Mouse (Mus musculus) kidney, adult 2 months (tissue): ENCODE data around the gene Sv2a. TPM values are rescaled to one million over a fixed set of nuclear protein-coding genes. Genes with fewer than 3 reads are reported as not detected.

ENCODE experiments used
- DNase-seq: peaks from one replicate; pipeline ENCODE4 v3.0.0; 2021
- H3K27ac ChIP-seq: fragments of 200-500 bp; 2 replicates; pipeline ENCODE4 v1.5.1; 2012; ENCODE audit warnings: low read depth, low read length, control low read depth, inconsistent platforms; ENCODE audit not compliant: insufficient read depth
- H3K27me3 ChIP-seq: fragments of 200-500 bp; replicated peaks from 2 replicates; pipeline ENCODE4 v1.6.1; 2012; ENCODE audit warnings: mild to moderate bottlenecking, moderate library complexity, low read length, inconsistent platforms; ENCODE audit not compliant: control insufficient read depth, insufficient read depth
- H3K36me3 ChIP-seq: fragments of 200-500 bp; 2 replicates; pipeline ENCODE4 v1.6.1; 2012; ENCODE audit warnings: mild to moderate bottlenecking, moderate library complexity, low read length, inconsistent platforms; ENCODE audit not compliant: control insufficient read depth, insufficient read depth
- H3K4me1 ChIP-seq: fragments of 200-500 bp; 2 replicates; pipeline ENCODE4 v1.6.1; 2011; ENCODE audit warnings: low read length; ENCODE audit not compliant: control insufficient read depth, insufficient read depth
- H3K4me3 ChIP-seq: fragments of 200-500 bp; 2 replicates; pipeline ENCODE4 v1.5.1; 2011; ENCODE audit warnings: mild to moderate bottlenecking, low read depth, low read length, control low read depth; ENCODE audit not compliant: insufficient read depth
- CTCF ChIP-seq: fragments of 200-500 bp; conservative IDR thresholded peaks from 2 replicates; pipeline ENCODE4 v1.5.1; 2011; ENCODE audit warnings: low read depth, mild to moderate bottlenecking, control low read depth, low read length, moderate library complexity, mixed read lengths; ENCODE audit not compliant: insufficient read depth, insufficient read length
- POLR2A ChIP-seq: fragments of 200-500 bp; IDR thresholded peaks from one replicate; pipeline ENCODE4 v1.6.1; 2011; ENCODE audit warnings: low read depth, low read length, control low read depth
- WGBS: fragments of 180-500 bp; shearing (Covaris S2); methylation state at CpG from one replicate; pipeline ENCODE4 v1.1.7; 2018; 5-methylcytosine and 5-hydroxymethylcytosine counted together
- polyA plus RNA-seq: library from polyadenylated mRNA; depleted of rRNA; stranded (reverse); fragments of >200 nt; gene quantifications from 2 replicates; pipeline ENCODE4 v1.2.3, GENCODE M21; 2012

Sv2a gene
- polyA plus RNA-seq, 1 experiment: 20.8 TPM

GRCm38 (mm10) chr3:96155501-96155900 lies 25.4 kb upstream of the Sv2a start:
- H3K36me3 ChIP-seq: peaks cover 4% of the 10 kb centered on the region
- WGBS: 77% methylated on average over 8 of the region's 8 CpGs
- DNase-seq: no peak
- TF ChIP-seq CTCF (no peak), POLR2A (no peak)
- peaks cover 11% of the 10 kb centered on the region for H3K4me1 ChIP-seq
- no peak overlapping the region for H3K4me3 ChIP-seq
- no peaks in the 10 kb centered on the region for H3K27me3 ChIP-seq
- no peak overlapping the region for H3K27ac ChIP-seq

DNA sequence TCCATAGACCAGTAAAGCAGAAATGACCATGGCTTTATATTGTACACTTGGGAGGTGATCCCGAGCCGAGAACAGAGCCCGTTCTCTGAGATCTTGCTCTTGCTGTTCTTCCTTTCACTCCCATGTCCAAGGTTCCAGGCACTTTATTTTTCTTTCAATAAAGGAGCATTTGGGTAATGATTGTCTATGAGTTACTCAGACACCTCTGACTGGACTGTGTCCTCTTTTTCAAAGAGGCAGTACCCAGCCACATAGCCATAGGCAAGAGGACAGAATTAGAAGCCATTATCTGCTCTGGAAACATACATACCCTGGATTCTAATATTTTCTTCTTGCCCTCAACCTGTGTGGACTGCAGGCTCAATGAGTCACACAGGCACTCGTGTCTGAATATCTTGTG lies 21.1 kb upstream of the Sv2a start:
- H3K36me3 ChIP-seq: no peaks in the 10 kb centered on the region; the same call in 1 of the 2 replicates
- TF ChIP-seq CTCF: no peak
- TF ChIP-seq POLR2A: no peak
- peaks cover 23% of the 10 kb centered on the region for H3K4me1 ChIP-seq
- peak overlapping the region; percentile 99 for H3K27ac ChIP-seq
- WGBS: 34% methylated on average over 4 of the region's 4 CpGs
- peak overlapping the region; percentile 26 for H3K4me3 ChIP-seq
- DNase-seq: peak; percentile 80
- H3K27me3 ChIP-seq: no peaks in the 10 kb centered on the region

DNA sequence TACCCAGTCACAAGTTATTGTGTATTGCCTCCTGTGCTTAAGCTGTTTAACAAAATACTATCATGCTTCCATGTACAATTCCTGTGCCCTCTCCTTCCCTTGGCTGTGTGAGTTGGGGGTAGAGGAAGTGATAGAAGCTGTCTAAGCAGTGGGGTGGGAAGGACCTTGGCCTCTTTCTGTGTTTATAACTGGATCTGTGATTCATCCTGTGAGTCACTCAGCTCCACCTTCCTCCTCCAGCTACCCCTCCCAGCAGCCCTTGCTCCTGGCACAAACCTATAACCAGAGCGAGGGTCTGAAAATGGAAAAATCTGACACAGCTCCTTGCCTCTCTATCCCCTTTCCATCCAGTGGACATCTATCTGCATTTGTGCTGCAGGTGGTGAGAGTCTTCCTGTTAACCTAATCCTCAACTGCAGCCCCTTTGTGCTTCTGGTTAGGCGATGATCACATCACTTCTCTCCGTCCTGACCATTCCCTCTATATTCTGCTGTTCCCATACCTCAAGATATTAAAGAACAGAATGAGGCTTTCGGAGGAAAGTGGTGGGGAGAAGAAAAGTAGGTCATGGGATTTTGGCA lies 20.6 kb upstream of the Sv2a start:
- WGBS: 10% methylated on average over 4 of the region's 4 CpGs
- DNase-seq: peak; percentile 84
- Histone ChIP-seq H3K36me3 (no peaks in the 10 kb centered on the region; the same call in 1 of the 2 replicates), H3K4me3 (peak overlapping the region; percentile 69), H3K4me1 (peaks cover 26% of the 10 kb centered on the region), H3K27ac (peak overlapping the region; percentile 99), H3K27me3 (no peaks in the 10 kb centered on the region)
- no peak for TF ChIP-seq CTCF
- no peak for TF ChIP-seq POLR2A

DNA sequence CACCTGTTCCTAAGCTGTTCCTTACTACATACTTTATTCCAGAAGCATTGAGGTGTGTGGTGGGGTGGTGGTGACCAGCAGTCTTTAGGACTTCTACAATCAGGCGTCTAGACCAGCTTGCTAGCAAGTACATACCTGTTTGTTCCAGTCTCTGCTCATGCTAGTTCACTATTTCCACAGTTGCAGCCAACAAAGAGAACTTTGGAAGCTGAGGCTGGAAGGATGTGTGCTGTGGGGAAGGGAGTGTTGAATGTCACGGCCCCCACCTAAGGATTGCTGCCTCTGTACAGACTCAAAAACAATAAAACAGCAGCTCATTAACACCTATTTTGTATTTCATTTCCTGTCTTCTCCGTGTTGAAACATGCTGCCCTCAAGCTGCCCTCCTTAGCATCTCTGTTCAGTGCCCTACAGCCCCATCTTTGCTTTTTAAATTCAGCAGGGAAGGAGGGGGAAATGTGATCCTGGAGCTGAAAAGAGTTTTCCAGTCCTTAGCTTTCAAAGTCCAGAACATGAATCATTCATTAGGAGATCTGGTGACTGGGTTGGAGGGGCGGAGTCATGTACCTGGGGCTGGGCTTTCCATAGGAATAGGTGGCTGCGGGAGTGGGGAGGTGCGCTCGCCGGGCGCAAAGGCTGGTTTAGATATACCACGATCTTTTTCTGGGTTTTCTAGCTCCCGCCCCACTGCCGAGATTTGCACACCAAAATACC lies 20.0 kb upstream of the Sv2a start:
- H3K27me3 ChIP-seq: no peaks in the 10 kb centered on the region
- TF ChIP-seq POLR2A: no peak
- no peak for TF ChIP-seq CTCF
- DNase-seq: peak; percentile 94
- peak overlapping the region; percentile 69 for H3K4me3 ChIP-seq
- no peaks in the 10 kb centered on the region; the same call in 1 of the 2 replicates for H3K36me3 ChIP-seq
- WGBS: under 1% methylated on average over 12 of the region's 12 CpGs
- peaks cover 22% of the 10 kb centered on the region for H3K4me1 ChIP-seq
- peak overlapping the region; percentile 99 for H3K27ac ChIP-seq

GRCm38 (mm10) chr3:96161869-96162840 lies 18.8 kb upstream of the Sv2a start, which contains the start of gene Mtmr11:
Gene Mtmr11, plus strand, starts transcription at chr3:96162004.
- peak; percentile 83 for DNase-seq
- Histone ChIP-seq H3K27ac (peak within 1 kb of the TSS; percentile 99), H3K4me3 (peak within 1 kb of the TSS; percentile 95), H3K4me1 (peaks cover 21% of the 10 kb centered on the region), H3K27me3 (no peaks in the 10 kb centered on the region), H3K36me3 (no peaks in the 10 kb centered on the region; the same call in 1 of the 2 replicates)
- 4% methylated on average over 16 of the region's 16 CpGs for WGBS
- TF ChIP-seq POLR2A: no peak
- no peak for TF ChIP-seq CTCF

GRCm38 (mm10) chr3:96163040-96163439 lies 17.9 kb upstream of the Sv2a start:
- peak overlapping the region; percentile 70 for H3K27ac ChIP-seq
- no peak for TF ChIP-seq CTCF
- no peak for TF ChIP-seq POLR2A
- no peak for DNase-seq
- peaks cover 21% of the 10 kb centered on the region for H3K4me1 ChIP-seq
- H3K4me3 ChIP-seq: peak overlapping the region; percentile 95
- H3K36me3 ChIP-seq: no peaks in the 10 kb centered on the region; the same call in 1 of the 2 replicates
- no peaks in the 10 kb centered on the region for H3K27me3 ChIP-seq
- WGBS: 75% methylated on average over 6 of the region's 6 CpGs
